Mouse (Mus musculus) monocyte, adult 2 months (primary cell): ENCODE measurements around the gene Dpf2.

ENCODE experiments used
- DNase-seq, 2 experiments: peaks; one replicate each; pipeline ENCODE4 v3.0.0; 2022; ENCODE audit warnings: low spot score in 2 of 2, low read depth in 1 of 2

Gene Dpf2

GRCm38 (mm10) chr19:5937095-5937835 is 24.5 kb upstream of the Dpf2 start:
- no peak for DNase-seq

- DNase-seq = no peak
Measured at GRCm38 (mm10) chr19:5935691-5936090, 22.9 kb upstream of the Dpf2 start.

GRCm38 (mm10) chr19:5935266-5935665 is 22.5 kb upstream of the Dpf2 start:
- no peak for DNase-seq

- DNase-seq = peak in 1 of 2 experiments; percentile 70
Measured at GRCm38 (mm10) chr19:5929634-5930596, 17.1 kb upstream of the Dpf2 start.

DNA sequence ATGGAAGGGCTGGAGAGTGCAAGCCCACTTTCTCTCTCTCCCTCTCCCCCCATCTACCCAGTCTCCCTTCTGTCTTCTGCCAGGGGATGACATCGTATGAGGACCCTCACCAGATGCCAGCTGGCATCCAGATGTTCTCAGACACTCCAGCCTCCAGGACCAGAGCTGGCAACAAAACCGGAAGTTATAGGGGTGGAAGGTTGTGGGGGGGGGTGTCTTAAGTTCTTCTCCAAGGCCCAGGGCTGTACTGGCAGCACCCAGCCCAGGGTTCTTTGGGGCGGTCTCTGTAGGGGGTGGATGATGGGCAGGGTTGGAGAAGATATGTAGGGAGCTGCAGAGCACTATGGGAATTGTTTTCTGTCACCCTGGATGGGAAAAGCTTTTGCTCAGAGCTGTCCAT is 15.7 kb upstream of the Dpf2 start:
- DNase-seq = no peak

- DNase-seq = no peak
Measured at GRCm38 (mm10) chr19:5928104-5928503, 15.3 kb upstream of the Dpf2 start.

DNA sequence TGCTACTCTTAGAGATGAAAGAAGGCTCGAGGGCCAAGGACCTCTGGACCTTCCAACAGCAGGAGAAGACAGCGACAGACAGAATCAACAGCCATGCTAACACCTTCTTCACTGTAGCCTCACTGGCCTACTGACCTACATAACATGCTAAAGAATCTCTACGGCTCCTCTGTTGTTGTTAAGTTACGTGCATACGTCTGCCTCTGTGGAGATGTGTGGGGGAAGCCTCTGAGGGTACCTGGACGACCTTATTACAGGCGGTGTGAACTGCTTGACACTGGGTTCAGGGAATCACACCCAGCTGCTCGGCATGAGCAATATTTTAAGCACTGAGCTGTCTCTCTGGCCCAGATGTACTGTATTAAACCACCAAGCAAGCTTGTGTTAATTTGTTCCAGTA is 14.7 kb upstream of the Dpf2 start:
- DNase-seq = no peak

DNA sequence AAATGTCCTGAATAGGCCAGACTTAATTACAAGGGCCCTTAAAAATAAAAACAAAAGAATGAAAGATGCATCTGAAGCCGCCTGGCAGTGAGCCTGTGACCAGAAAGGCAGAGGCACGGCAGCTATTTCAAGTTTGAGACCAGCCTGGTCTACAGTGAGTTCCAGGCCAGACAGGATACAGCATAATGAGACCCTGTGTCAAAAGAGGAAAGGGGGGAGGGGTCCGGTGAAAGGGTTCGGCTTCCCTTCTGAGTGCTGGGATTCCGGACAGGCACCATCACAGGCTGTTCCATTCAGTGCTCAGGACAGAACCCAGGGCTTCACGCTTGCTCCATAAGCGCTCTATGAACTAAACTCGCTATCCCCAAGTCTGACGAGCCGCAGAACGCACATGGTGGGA is 14.2 kb upstream of the Dpf2 start:
- no peak for DNase-seq

DNA sequence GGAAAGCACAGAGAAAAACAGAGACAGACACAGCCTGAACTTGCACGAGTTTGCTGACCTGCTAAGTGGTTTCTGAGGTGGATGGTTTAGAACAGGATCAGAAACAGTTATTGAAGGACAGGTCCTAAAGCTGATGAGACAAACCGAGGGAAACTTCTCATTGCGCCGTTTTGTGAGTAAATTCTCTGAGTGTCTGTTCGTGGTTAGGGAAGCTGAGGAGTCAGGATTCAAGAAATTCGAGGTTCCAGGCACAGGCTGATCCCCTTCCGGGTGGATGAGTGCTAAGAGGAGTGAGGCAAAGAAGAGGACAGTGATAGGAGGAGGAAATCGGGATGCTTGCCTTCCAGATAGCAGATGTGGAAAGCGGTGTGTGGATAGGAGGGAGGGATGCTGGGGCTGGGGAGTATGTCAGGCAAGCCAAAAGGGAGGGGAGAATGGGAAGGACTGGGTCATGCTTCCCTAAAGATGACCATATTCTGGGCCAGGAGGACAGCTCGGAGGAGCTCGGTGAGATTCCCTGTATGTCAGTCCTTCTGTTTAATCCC is 12.6 kb upstream of the Dpf2 start:
- DNase-seq = no peak

GRCm38 (mm10) chr19:5924713-5925093 is 11.9 kb upstream of the Dpf2 start, which contains the start of gene Cdc42ep2:
Gene Cdc42ep2 (minus strand): TSS chr19:5924816.
- peak; percentile 66 to 92 for DNase-seq

DNA sequence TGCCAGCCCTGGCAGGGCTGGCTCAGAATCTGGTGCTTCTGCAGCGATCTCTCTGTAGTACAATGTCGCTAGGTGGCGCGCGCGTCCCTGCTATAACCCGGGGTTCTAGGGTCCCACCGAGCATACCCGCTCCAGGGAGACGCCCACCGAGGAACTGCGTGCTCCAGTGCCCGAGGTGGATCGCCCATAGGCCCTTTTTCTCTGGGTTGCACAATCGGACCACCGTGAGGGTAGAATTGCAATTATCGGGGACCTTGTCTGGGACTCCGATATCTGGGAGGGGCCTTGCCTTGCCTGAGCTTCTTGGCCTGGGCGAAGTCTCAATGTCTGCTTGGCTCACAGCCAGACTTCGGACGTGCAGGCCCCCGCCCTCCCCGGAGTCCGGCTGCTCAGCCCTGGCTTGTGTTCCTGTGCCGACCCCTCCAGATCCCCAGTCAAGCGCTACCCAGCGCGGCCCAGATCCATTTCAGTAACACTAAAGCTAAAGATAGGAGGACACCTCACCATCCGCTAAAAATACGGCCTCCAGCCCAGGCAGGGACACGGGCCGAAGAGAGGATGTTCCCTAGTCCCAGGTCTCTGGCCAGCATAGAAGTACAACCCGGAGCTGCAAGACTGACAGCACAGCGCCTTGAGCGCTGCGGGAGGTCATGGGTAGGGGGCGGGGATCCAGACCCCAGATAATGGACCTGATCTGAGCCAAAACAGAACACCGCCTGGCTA is 11.3 kb upstream of the Dpf2 start:
- DNase-seq = peak; percentile 53 to 76

- no peak for DNase-seq
Measured at GRCm38 (mm10) chr19:5922963-5923362, 10.2 kb upstream of the Dpf2 start.

DNA sequence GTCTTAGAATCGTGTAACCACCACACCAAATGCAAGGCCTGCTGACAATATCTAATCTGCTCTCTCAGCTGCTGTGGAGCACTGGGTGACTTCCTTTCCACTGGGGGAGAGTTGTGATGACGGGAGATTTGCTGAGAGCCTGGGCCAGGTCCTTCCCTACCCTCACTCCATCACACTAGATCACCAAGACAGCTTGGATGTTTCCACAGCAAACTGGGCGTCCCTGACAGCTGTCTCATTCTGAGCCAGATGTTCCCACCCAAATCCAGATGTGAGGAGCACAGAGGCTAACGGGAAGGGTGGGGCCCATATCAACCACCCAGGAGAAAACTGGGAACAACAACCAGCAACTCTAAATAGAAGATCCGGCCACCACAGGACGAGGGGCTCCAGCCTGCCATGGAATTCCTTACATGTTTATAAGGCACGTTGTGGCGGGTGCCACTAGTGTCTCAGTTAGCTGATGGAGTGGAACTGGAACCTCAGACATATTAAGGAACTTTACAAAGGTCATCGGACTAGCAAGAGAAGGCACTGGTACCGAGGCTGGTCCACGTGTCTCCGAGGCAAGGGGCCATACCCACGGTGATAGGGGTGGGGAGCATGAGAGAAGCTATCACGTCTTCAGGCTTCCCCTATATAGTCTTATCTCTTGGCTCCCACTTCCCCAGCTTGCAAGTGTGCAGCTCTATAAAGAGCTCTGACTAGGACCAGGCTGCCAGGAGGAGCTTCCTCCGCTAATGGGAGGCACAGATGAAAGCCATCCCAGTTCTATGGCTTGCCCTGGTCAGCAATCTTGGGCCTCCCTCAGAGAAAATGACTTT is 9.5 kb upstream of the Dpf2 start:
- DNase-seq = no peak

- no peak for DNase-seq
Measured at GRCm38 (mm10) chr19:5921715-5922114, 8.9 kb upstream of the Dpf2 start.

DNA sequence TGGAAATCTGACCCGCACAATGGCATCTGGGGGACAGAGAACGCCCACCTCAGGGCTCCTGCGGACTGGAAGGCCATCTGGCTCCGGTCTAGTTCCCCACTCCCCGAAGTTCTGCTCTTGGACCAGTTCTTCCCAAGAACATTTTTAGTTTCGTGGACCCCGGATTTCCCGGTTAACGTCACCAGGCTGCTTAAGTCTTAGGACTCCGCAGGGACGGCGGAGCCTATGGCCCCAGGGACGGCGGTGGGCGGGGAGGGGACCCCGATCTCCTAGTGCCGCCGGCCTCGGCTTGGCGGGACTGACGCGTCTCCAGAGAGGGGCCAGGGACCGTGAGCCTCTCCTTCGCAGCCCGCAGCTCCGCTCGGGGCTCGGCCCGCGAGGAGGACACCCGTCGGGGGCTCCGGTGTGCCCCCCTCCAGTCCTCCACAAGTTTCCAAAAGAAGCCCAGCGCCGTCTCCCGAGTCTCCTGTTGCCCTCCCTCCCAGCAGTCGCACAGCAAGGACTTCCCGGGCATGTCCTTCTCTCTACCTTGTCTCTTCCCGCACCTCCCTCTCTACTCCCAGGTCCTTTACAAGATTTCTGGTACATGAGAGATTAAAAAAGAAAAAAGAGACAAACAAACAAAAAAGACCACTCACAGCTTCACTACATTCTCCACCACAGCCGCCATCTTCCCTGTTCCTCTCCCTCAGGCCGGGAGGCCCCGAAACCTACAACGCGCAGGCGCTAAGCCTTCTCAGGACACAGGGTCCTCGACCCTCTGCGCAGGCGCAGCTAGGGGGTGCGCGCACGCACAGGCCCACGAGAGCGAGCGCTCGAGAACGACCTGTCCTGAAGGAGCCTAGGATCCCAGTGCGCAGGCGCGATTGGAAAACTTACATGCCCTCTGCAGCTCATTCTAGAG is 455 bp downstream of the Dpf2 start:
- DNase-seq = peak; percentile 96

- no peak for DNase-seq
Measured at GRCm38 (mm10) chr19:5911430-5912102, 1.2 kb downstream of the Dpf2 start.

GRCm38 (mm10) chr19:5910221-5910620 is 2.6 kb downstream of the Dpf2 start:
- no peak for DNase-seq

- no peak for DNase-seq
Measured at GRCm38 (mm10) chr19:5907275-5907674, 5.5 kb downstream of the Dpf2 start.
